Comparison of ENCODE assay signal across 12 mouse cellular contexts in genomic region chr4:43745187-43745586, GRCm38 (mm10). TPM values are rescaled to one million over a fixed set of nuclear protein-coding genes. Genes with fewer than 3 reads are reported as not detected.
DNase-seq lines count a peak whose midpoint lies in the region; TF ChIP-seq lines count a peak whose summit lies in the region.
"Had no signal": no experiment of that assay in that cellular context is flagged by ENCODE, and none has a peak within 500 bp of the region (broad histone marks: within the 10 kb centered on the region; RNA-seq: fewer than 3 reads in every experiment).

No protein-coding gene starts in this region.

- TF ChIP-seq POLR2A in kidney, adult 2 months (IDR thresholded peaks at IDR 0.05; ENCODE audit: low read depth, low read length): no peak

- 13% methylated on average over 6 of the region's 6 CpGs for WGBS in kidney, adult 2 months

- no peaks in the 10 kb centered on the region for H3K4me1 ChIP-seq in kidney, adult 2 months (ENCODE audit: control insufficient read depth, insufficient read depth, low read length)
- peaks cover 6 to 9% of the 10 kb centered on the region in 2 experiments for H3K4me1 ChIP-seq in ES-E14 (ENCODE audit: control insufficient read depth in 2 of 2, insufficient read depth in 2 of 2, low read length in 2 of 2, poor library complexity in 1 of 2)
- H3K4me1 ChIP-seq: limb, embryonic 15.5 days had no signal

- peak; percentile 54 for DNase-seq in kidney, adult 2 months
- no peak for DNase-seq in kidney, adult 18-20 months
- DNase-seq in CD4-positive helper T cell, adult 2 months (ENCODE audit: low read depth, low spot score): peak; percentile 22
- no peak for DNase-seq in ES-E14 (ENCODE audit: low read depth, low spot score)
- peak; percentile 48 for DNase-seq in induced T-regulatory cell, adult 2 months (ENCODE audit: low read depth)
- DNase-seq in urinary bladder, postnatal 36 days (ENCODE audit: low spot score in 2 of 2): no peak
- DNase-seq in gastrocnemius, adult 8-10 months (ENCODE audit: low spot score in 2 of 2): no peak
- no peak for DNase-seq in right cerebral cortex, adult 2 months (ENCODE audit: low spot score in 2 of 2)
- DNase-seq: cerebellum, postnatal 25 days had no signal

- no peaks in the 10 kb centered on the region for H3K9me3 ChIP-seq in ES-E14 (ENCODE audit: control insufficient read depth, insufficient read depth, low read depth, low read length)
- H3K9me3 ChIP-seq: limb, embryonic 15.5 days had no signal

- no peak overlapping the region for H3K27ac ChIP-seq in kidney, adult 2 months (ENCODE audit: insufficient read depth, low read depth, low read length)
- H3K27ac ChIP-seq in ES-E14 (ENCODE audit: insufficient read depth, low read depth, low read length, poor library complexity, severe bottlenecking): no peak overlapping the region

- in situ Hi-C loops in ES-E14 (cut with MboI; ENCODE audit: low sequenced_read_pairs in 2 of 2, unreplicated experiment in 2 of 2): loop anchor here (25.0 kb wide), 1 partner anchor 117 kb away; the partner anchor contains the start of gene Olfr155 (in 2 of the 2)

- no peak overlapping the region for H3K4me3 ChIP-seq in kidney, adult 2 months (ENCODE audit: insufficient read depth, low read depth, low read length)
- no peak overlapping the region for H3K4me3 ChIP-seq in ES-E14 (ENCODE audit: insufficient read depth in 1 of 2, low read depth in 1 of 2, low read length in 2 of 2, poor library complexity in 1 of 2, severe bottlenecking in 1 of 2)
- H3K4me3 ChIP-seq: limb, embryonic 15.5 days had no signal

- H3K27me3 ChIP-seq in kidney, adult 2 months (replicated peaks; ENCODE audit: control insufficient read depth, insufficient read depth, low read length): no peaks in the 10 kb centered on the region
- H3K27me3 ChIP-seq: limb, embryonic 15.5 days had no signal

- no peak overlapping the region for H3K9ac ChIP-seq in ES-E14 (ENCODE audit: insufficient read depth, low read depth, low read length, poor library complexity, severe bottlenecking)
- H3K9ac ChIP-seq: limb, embryonic 15.5 days had no signal

- no peaks in the 10 kb centered on the region for H3K36me3 ChIP-seq in kidney, adult 2 months (ENCODE audit: control insufficient read depth, insufficient read depth, low read length)
- H3K36me3 ChIP-seq in ES-E14 (ENCODE audit: control insufficient read depth, insufficient read depth, low read length, poor library complexity, severe bottlenecking): no peaks in the 10 kb centered on the region
- H3K36me3 ChIP-seq: limb, embryonic 15.5 days had no signal

- TF ChIP-seq CTCF in kidney, adult 2 months (conservative IDR thresholded peaks at IDR 0.05; ENCODE audit: insufficient read depth, insufficient read length, low read depth, low read length): peak; percentile 21; the same call in 1 of the 2 replicates

TF ChIP-seq in ES-E14, 5 proteins besides CTCF, POLR2A, EP300 and RAD21:
- TF ChIP-seq ZC3H11A (IDR thresholded peaks at IDR 0.05; ENCODE audit: borderline replicate concordance, low read depth, low read length): peak; percentile 37; the same call in 1 of the 2 replicates
- TF ChIP-seq HCFC1 (IDR thresholded peaks at IDR 0.05; ENCODE audit: borderline replicate concordance, insufficient read depth, low read length): no peak
- peak; percentile 64; the same call in 1 of the 2 replicates for TF ChIP-seq ZNF384 (IDR thresholded peaks at IDR 0.05; ENCODE audit: low read depth, low read length)
- TF ChIP-seq MAFK (IDR thresholded peaks at IDR 0.05; ENCODE audit: insufficient read depth, low read depth, low read length): no peak
- TF ChIP-seq CHD2 (IDR thresholded peaks at IDR 0.05; ENCODE audit: low read depth, low read length): no peak

RNA-seq across cellular contexts. Expression of gene Spaar, which starts 15.4 kb away (rescaled TPM):
- 2.4 and 2.5 TPM in 2 replicates for polyA plus RNA-seq in kidney, adult 2 months (2012; rRNA removed)
- 0.62 and 3.2 TPM in 2 replicates for total RNA-seq in ES-E14 (2012; rRNA removed)
- total RNA-seq in gastrocnemius, adult 8-10 months (2022): 1 to 10 TPM in 1 of 4 experiments, under 1 TPM in 3; 0.77 to 1.5 (median 0.91) TPM
- total RNA-seq: neutrophil, adult 5-6 weeks had no signal

RNA-seq across cellular contexts. Expression of gene Hrct1, which starts 18.2 kb away (rescaled TPM):
- polyA plus RNA-seq in kidney, adult 2 months (2012; rRNA removed): 4.8 and 5.1 TPM in 2 replicates
- 0.26 and 0.36 TPM in 2 replicates for total RNA-seq in ES-E14 (2012; rRNA removed)
- total RNA-seq in gastrocnemius, adult 8-10 months (2022): 1 to 10 TPM in 3 of 4 experiments, under 1 TPM in 1; 0.73 to 2.9 (median 1.7) TPM
- total RNA-seq: neutrophil, adult 5-6 weeks had no signal

RNA-seq across cellular contexts. Expression of gene Olfr159, which starts 25.6 kb away (rescaled TPM):
- not detected in 2 replicates for polyA plus RNA-seq in kidney, adult 2 months (2012; rRNA removed)
- total RNA-seq in ES-E14 (2012; rRNA removed): not detected in 2 replicates
- total RNA-seq in gastrocnemius, adult 8-10 months (2022): not detected
- total RNA-seq: neutrophil, adult 5-6 weeks had no signal
- polyA plus RNA-seq: heart, embryonic 14.5 days; limb, embryonic 15.5 days had no signal

RNA-seq across cellular contexts. Expression of gene Olfr71, which starts 35.1 kb away (rescaled TPM):
- not detected in 2 replicates for polyA plus RNA-seq in kidney, adult 2 months (2012; rRNA removed)
- not detected in 2 replicates for total RNA-seq in ES-E14 (2012; rRNA removed)
- total RNA-seq in gastrocnemius, adult 8-10 months (2022): not detected
- total RNA-seq: neutrophil, adult 5-6 weeks had no signal
- polyA plus RNA-seq: heart, embryonic 14.5 days; limb, embryonic 15.5 days had no signal

RNA-seq across cellular contexts. Expression of gene Olfr70, which starts 44.6 kb away (rescaled TPM):
- polyA plus RNA-seq in kidney, adult 2 months (2012; rRNA removed): not detected in 2 replicates
- total RNA-seq in ES-E14 (2012; rRNA removed): not detected in 2 replicates
- not detected for total RNA-seq in gastrocnemius, adult 8-10 months (2022)
- total RNA-seq: neutrophil, adult 5-6 weeks had no signal
- polyA plus RNA-seq: heart, embryonic 14.5 days; limb, embryonic 15.5 days had no signal

Comparison
In these comparisons a context has a peak if more than half of its experiments do, and no peak if none do; other contexts are left out.
1. DNase-seq: peak in kidney, adult 2 months (single experiment), CD4-positive helper T cell, adult 2 months (single experiment) and induced T-regulatory cell, adult 2 months (single experiment); none in kidney, adult 18-20 months (single experiment), ES-E14 (single experiment), urinary bladder, postnatal 36 days (0 of 2), gastrocnemius, adult 8-10 months (0 of 2) and right cerebral cortex, adult 2 months (0 of 2).